Mouse (Mus musculus) liver, embryonic 12.5 days (tissue): ENCODE results near the gene AW551984. TPM values are rescaled to one million over a fixed set of nuclear protein-coding genes. Genes with fewer than 3 reads are reported as not detected.
A peak's percentile ranks its signal among the peaks of the same experiment; 100 is the strongest.

Experiments
- ATAC-seq: fragments of 200-750 bp; cut with Nextera tagmentation; 2 replicates; pipeline ENCODE4 v1.8.0; 2017; ENCODE audit warnings: moderate number of reproducible peaks, mild to moderate bottlenecking, moderate library complexity
- H3K27ac ChIP-seq: fragments of 300-500 bp; sonication (generic); 2 replicates; pipeline ENCODE4 v1.5.1; 2016; ENCODE audit warnings: mild to moderate bottlenecking
- H3K27me3 ChIP-seq: fragments of 300-500 bp; sonication (generic); replicated peaks from 2 replicates; pipeline ENCODE4 v1.6.1; 2016; ENCODE audit warnings: mild to moderate bottlenecking, moderate library complexity
- H3K36me3 ChIP-seq: fragments of 300-500 bp; sonication (generic); 2 replicates; pipeline ENCODE4 v1.6.1; 2016; ENCODE audit warnings: mild to moderate bottlenecking, moderate library complexity
- H3K4me1 ChIP-seq: fragments of 300-500 bp; sonication (generic); 2 replicates; pipeline ENCODE4 v1.6.1; 2016
- H3K4me2 ChIP-seq: fragments of 300-500 bp; sonication (generic); 2 replicates; pipeline ENCODE4 v1.6.1; 2016; ENCODE audit warnings: mild to moderate bottlenecking, moderate library complexity
- H3K4me3 ChIP-seq: fragments of 300-500 bp; sonication (generic); 2 replicates; pipeline ENCODE4 v1.5.1; 2016; ENCODE audit warnings: mild to moderate bottlenecking, moderate library complexity
- H3K9ac ChIP-seq: fragments of 300-500 bp; sonication (generic); 2 replicates; pipeline ENCODE4 v1.6.1; 2016; ENCODE audit warnings: mild to moderate bottlenecking, moderate library complexity
- H3K9me3 ChIP-seq: fragments of 300-500 bp; sonication (generic); replicated peaks from 2 replicates; pipeline ENCODE4 v1.6.1; 2016; ENCODE audit warnings: mild to moderate bottlenecking, moderate library complexity
- WGBS: fragments of 180-500 bp; shearing (Covaris S2); methylation state at CpG from one replicate; pipeline ENCODE4 v1.1.7; 2016; ENCODE audit not compliant: insufficient replicate concordance; 5-methylcytosine and 5-hydroxymethylcytosine counted together
- polyA plus RNA-seq: library from polyadenylated mRNA; unstranded; fragments of >200 nt; fragmentation: Nextera tagmentation; extraction: Ambion mirVana; gene quantifications from 2 replicates; pipeline ENCODE4 v1.2.1, GENCODE M21; 2016

AW551984 gene
- polyA plus RNA-seq = 4.7 and 5.9 TPM in 2 replicates

DNA sequence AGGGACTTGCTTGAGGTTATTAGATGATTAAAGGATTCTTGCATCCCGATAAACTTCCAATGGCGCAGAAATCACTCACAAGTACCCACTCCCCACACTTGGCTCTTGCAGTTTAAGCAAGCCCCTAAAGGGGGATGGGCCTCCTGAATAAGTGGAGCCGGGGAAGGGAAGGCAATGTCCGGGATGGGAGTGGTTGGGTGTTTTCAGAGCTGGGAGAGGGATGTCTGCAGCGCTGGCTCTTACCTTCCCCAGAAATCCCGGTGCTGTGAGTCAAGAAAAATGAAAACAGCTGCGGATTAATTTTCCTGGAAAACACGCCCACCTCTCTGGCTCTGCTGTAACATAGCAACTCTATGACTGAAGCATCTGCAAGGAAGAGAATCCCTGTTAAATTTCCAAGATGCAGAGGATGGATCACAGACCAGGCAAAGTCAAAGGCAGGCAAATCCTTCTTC lies at the start of gene AW551984:
Gene AW551984 (minus strand): TSS at position 405 of the 455 bp plus-strand sequence.
- H3K4me2 ChIP-seq = peak within 1 kb of the TSS; percentile 50
- WGBS = 4% methylated on average over 8 of the region's 8 CpGs
- H3K4me1 ChIP-seq = no peaks in the 10 kb centered on the region
- H3K9ac ChIP-seq = no peak within 1 kb of the TSS
- H3K36me3 ChIP-seq = no peaks in the 10 kb centered on the region
- H3K27me3 ChIP-seq = peaks cover 17% of the 10 kb centered on the region
- peak within 1 kb of the TSS; percentile 32; the same call in 1 of the 2 replicates for H3K4me3 ChIP-seq
- H3K27ac ChIP-seq = no peak within 1 kb of the TSS
- no peak for ATAC-seq
- H3K9me3 ChIP-seq = no peaks in the 10 kb centered on the region

DNA sequence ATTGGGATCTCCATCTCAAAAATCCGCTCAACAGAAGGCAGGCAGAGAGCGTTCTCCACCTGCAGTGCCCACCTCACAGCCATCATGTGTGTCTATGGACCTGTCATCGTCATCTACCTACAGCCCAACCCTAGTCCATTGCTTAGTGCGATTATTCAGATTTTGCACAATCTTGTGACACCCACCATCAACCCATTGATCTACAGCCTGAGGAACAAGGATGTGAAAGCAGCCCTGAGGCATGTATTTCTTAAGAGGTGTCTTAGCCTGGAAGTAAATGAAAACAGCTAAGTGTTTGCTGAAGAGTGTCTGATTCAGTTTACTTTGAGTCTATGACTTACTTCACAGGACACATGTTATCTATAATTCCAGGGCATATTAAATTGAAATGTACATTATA lies 43.2 kb upstream of the AW551984 start:
- no peak overlapping the region for H3K27ac ChIP-seq
- 68% methylated on average over 4 of the region's 4 CpGs for WGBS
- H3K4me3 ChIP-seq = no peak overlapping the region
- H3K27me3 ChIP-seq = no peaks in the 10 kb centered on the region
- ATAC-seq = no peak
- no peak overlapping the region for H3K9ac ChIP-seq
- no peaks in the 10 kb centered on the region for H3K9me3 ChIP-seq
- no peak overlapping the region for H3K4me2 ChIP-seq
- no peaks in the 10 kb centered on the region for H3K4me1 ChIP-seq
- no peaks in the 10 kb centered on the region for H3K36me3 ChIP-seq

DNA sequence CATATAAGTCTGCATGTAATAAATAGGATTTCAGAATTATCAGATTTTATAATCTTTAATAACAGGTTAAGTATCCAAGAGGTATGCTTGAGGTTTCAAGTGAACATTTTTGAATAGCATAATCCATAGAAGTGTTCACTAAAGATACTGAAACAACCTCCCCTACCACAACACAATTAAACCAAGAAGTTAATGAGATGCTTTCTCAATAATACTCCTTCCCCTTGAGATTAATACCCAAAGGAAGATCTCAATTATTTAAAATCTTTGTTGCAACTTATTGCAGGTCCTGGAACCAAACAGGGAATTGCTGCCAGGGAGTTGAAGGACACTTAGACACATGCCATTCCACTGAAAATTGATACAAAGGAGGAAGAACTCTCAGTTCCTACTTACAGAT lies 40.6 kb upstream of the AW551984 start, which contains the start of gene Olfr961:
Gene Olfr961 (plus strand): TSS at position 301 of the 400 bp plus-strand sequence.
- no peak for ATAC-seq
- H3K36me3 ChIP-seq = no peaks in the 10 kb centered on the region
- H3K27ac ChIP-seq = no peak within 1 kb of the TSS
- H3K4me1 ChIP-seq = no peaks in the 10 kb centered on the region
- H3K4me3 ChIP-seq = no peak within 1 kb of the TSS
- H3K9ac ChIP-seq = no peak within 1 kb of the TSS
- no peaks in the 10 kb centered on the region for H3K27me3 ChIP-seq
- H3K9me3 ChIP-seq = no peaks in the 10 kb centered on the region
- H3K4me2 ChIP-seq = no peak within 1 kb of the TSS

DNA sequence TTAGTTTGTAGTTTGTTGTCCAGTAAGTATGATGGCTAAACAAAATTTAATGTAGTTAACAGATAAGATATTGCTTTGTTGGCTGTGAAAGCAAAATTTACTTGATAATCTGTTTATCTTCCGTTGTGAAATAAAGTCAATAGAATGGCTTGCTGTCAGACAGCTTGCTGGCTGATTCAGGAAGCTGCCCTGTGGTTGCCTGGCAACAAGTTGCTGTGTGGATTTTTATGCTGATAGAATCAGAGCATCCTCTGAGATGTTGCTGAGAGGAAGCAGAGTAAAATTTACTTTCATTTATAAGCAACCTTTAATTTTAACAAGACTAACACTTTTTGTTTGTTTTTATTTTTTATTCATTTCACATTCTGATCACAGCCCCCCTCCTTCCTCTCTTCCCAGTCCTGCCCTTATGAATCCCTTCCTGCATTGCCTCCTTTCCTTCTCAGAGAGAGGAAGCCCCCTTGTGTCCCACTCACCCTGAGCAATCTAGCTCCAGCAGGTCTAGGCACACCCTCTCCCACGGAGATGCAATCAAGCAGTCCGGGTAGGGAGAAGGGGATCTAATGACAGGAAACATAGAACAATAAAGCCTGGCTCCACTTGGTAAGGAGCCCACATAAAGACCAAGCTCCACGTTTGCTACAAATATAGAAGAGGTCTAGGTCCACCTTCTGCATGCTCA lies 29.9 kb upstream of the AW551984 start:
- Histone ChIP-seq H3K27me3 (no peaks in the 10 kb centered on the region), H3K27ac (no peak overlapping the region), H3K4me2 (no peak overlapping the region), H3K4me1 (no peaks in the 10 kb centered on the region), H3K9ac (no peak overlapping the region), H3K4me3 (no peak overlapping the region), H3K9me3 (no peaks in the 10 kb centered on the region), H3K36me3 (no peaks in the 10 kb centered on the region)
- WGBS = 17% methylated on average over 4 of the region's 4 CpGs
- ATAC-seq = no peak

DNA sequence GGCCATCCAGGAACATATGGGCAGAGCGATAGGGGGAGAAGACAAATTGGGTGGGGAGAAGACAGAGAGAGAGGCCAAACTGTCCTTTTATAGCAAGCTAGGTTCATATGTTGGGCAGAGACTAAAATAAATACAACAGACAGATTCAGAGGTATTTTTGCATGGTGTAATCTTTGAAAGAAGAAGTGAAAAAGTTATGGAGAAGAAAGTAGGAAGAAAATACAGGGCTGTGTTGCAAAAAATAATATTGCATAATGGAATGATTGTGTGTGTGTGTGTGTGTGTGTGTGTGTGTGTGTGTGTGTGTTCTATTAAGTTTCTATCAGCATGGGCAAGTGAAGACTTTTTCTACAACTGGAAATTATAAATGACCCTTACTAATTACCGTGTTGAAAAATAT lies 24.9 kb upstream of the AW551984 start:
- no peaks in the 10 kb centered on the region for H3K36me3 ChIP-seq
- ATAC-seq = no peak

DNA sequence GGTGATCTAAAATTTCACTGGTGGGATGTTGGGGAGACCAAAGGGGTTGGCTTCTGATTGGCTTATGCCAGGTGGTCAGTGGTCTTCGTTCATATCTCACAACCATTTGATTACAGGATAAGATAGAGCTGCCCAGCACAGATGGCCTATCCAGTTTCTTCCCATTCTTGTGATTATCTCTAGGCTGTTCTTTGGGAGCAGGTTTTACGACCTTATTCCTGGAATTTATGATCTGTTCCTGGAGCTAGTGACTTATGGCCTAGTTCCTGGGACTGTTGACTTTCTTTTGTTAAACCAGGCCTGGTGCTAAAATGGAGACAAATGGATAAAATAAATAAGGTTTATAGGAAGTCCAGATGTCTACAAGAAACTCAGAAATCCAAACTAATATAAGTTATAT lies 20.5 kb upstream of the AW551984 start:
- no peak overlapping the region for H3K27ac ChIP-seq
- no peak overlapping the region for H3K9ac ChIP-seq
- H3K27me3 ChIP-seq = no peaks in the 10 kb centered on the region
- ATAC-seq = no peak
- H3K4me1 ChIP-seq = no peaks in the 10 kb centered on the region
- H3K4me3 ChIP-seq = no peak overlapping the region
- no peak overlapping the region for H3K4me2 ChIP-seq
- no peaks in the 10 kb centered on the region for H3K36me3 ChIP-seq
- 48% methylated on average over 2 of the region's 2 CpGs for WGBS
- no peaks in the 10 kb centered on the region for H3K9me3 ChIP-seq

More for the DNA sequence above, 24.9 kb upstream of the AW551984 start:
- Histone ChIP-seq H3K4me2 (no peak overlapping the region), H3K27me3 (no peaks in the 10 kb centered on the region), H3K9ac (no peak overlapping the region), H3K4me1 (no peaks in the 10 kb centered on the region), H3K4me3 (no peak overlapping the region), H3K9me3 (no peaks in the 10 kb centered on the region), H3K27ac (no peak overlapping the region)
- 58% methylated on average over 2 of the region's 2 CpGs for WGBS

DNA sequence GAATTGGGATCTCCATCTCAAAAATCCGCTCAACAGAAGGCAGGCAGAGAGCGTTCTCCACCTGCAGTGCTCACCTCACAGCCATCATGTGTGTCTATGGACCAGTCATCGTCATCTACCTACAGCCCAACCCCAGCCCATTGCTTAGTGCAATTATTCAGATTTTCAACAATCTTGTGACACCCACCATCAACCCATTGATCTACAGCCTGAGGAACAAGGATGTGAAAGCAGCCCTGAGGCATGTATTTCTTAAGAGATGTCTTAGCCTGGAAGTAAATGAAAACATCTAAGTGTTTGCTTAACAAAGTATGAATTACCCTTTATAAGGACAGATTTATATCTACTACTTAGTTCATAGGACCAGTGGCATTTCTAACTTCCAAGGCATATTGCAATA lies 19.6 kb upstream of the AW551984 start:
- Histone ChIP-seq H3K27ac (no peak overlapping the region), H3K9ac (no peak overlapping the region), H3K27me3 (no peaks in the 10 kb centered on the region), H3K4me3 (no peak overlapping the region), H3K36me3 (no peaks in the 10 kb centered on the region), H3K9me3 (no peaks in the 10 kb centered on the region), H3K4me2 (no peak overlapping the region), H3K4me1 (no peaks in the 10 kb centered on the region)
- ATAC-seq = no peak
- 62% methylated on average over 3 of the region's 3 CpGs for WGBS

DNA sequence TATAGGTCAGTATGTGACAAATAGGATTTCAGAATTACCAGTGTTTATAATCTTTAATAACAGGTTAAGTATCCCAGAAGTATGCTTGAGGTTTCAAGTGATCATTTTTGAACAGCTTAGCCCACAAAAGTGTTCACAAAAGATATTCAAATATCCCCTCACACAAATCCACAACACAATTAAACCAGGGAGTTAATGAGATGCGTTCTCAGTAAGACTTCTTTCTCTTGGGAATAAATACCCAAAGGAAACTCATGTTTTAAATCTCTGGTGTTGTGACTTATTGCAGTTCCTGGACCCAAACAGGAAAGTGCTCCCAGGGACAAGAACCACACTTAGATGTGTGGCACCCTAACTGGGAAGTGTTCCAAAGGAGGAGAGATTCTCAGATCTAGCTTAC lies 16.9 kb upstream of the AW551984 start, which contains the start of gene Olfr960:
Gene Olfr960 (plus strand): TSS at position 301 of the 400 bp plus-strand sequence.
- H3K27ac ChIP-seq = no peak within 1 kb of the TSS
- H3K9me3 ChIP-seq = no peaks in the 10 kb centered on the region
- H3K4me1 ChIP-seq = no peaks in the 10 kb centered on the region
- WGBS = 46% methylated on average over 1 of the region's 1 CpGs
- H3K4me2 ChIP-seq = no peak within 1 kb of the TSS
- ATAC-seq = no peak
- no peak within 1 kb of the TSS for H3K4me3 ChIP-seq
- no peak within 1 kb of the TSS for H3K9ac ChIP-seq
- H3K36me3 ChIP-seq = no peaks in the 10 kb centered on the region
- no peaks in the 10 kb centered on the region for H3K27me3 ChIP-seq

DNA sequence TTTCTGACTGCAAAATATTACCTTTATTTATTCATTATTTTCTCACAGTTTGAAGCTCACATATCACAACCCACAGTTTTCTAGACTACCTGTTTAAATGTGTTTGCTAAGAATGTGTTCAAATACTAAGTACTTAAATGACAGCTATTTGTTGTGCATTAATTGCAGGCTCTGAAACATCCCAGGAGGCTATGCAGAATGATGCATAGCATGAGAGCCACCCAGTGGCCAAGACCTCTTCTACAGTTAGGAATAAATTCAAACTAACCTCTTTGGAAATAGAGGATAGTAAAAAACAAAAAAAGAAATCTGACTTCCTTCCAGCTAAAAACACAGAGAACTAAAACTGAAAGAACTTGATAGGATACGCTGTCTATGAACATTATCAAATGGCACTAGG lies 7.8 kb upstream of the AW551984 start:
- H3K9ac ChIP-seq = no peak overlapping the region
- no peaks in the 10 kb centered on the region for H3K4me1 ChIP-seq
- H3K27me3 ChIP-seq = no peaks in the 10 kb centered on the region
- no peaks in the 10 kb centered on the region for H3K9me3 ChIP-seq
- no peak for ATAC-seq
- H3K36me3 ChIP-seq = no peaks in the 10 kb centered on the region
- no peak overlapping the region for H3K4me2 ChIP-seq
- H3K27ac ChIP-seq = no peak overlapping the region
- H3K4me3 ChIP-seq = no peak overlapping the region
- WGBS = 43% methylated on average over 1 of the region's 1 CpGs

DNA sequence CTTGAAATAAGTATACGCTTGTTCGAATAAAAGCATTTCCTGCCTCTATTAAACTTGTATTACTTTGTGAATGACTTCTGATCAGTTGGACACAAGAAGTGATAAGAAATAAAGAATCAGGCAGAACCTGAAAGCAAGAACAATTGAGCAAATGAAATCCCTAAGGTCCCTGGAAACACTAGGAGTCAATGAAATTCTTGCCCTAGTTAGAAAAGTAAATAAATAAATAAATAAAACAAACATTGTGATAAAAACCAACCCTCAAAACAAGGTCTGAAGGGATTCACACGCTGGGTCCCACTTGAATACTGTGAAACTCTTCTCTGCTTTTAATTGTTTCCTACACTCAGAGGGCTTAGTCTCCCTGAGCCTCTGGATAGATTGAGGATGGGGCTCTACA lies 6.2 kb upstream of the AW551984 start, which contains the start of gene Olfr148:
Gene Olfr148 (plus strand): TSS at position 301 of the 400 bp plus-strand sequence.
- Histone ChIP-seq H3K4me3 (no peak within 1 kb of the TSS), H3K4me2 (no peak within 1 kb of the TSS), H3K9ac (no peak within 1 kb of the TSS), H3K27me3 (no peaks in the 10 kb centered on the region), H3K36me3 (no peaks in the 10 kb centered on the region), H3K27ac (no peak within 1 kb of the TSS), H3K9me3 (no peaks in the 10 kb centered on the region), H3K4me1 (no peaks in the 10 kb centered on the region)
- ATAC-seq = no peak
- 58% methylated on average over 3 of the region's 3 CpGs for WGBS

DNA sequence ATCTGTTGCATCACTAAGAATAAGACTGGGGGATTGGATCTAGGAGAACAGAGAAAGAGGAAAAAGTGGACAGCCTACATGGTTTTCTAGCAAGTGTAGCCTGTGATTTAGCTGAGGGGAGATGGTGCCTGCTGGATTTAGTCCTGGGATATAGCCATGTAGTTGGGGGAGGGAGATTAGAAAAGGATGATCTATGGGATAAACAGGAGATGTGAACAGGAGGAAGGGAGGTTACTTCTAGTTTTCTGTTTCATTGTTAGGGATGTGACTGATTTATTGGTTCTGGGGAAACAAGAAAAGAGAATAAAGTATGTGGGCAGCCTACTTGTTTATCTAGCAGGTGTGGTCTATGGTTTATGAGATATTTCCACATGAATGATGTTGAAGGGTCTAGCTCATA lies 4.3 kb upstream of the AW551984 start:
- no peak for ATAC-seq
- no peak overlapping the region for H3K9ac ChIP-seq
- H3K4me3 ChIP-seq = no peak overlapping the region
- peaks cover 5% of the 10 kb centered on the region for H3K27me3 ChIP-seq
- no peaks in the 10 kb centered on the region for H3K4me1 ChIP-seq
- no peaks in the 10 kb centered on the region for H3K9me3 ChIP-seq
- H3K4me2 ChIP-seq = no peak overlapping the region
- H3K36me3 ChIP-seq = no peaks in the 10 kb centered on the region
- H3K27ac ChIP-seq = no peak overlapping the region

DNA sequence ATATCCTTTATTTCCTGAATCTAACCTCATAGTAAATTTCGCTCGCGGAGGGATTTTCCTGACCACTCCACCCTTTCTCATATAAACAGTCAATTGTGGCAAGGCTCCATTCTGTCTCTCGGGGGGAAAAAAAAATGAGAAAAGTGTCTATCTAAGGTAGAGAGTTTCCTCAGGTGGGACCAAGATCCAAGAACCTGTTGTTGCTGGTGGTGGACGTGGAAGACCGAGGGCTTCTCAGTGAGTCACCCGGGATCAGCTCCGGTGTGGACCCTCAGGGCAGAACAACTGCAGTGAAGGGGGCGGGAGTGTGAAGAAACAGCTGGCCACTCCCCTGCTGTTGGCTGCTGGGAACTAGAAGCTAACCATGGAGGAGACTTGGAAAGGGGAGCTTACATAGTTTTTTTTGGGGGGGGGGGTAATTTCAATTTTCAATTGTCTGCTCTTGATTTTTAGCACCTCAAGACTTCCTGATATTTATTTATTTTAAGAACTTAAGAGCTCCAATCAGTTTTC lies 814 bp downstream of the AW551984 start:
- H3K27me3 ChIP-seq = peaks cover 17% of the 10 kb centered on the region
- ATAC-seq = no peak
- no peaks in the 10 kb centered on the region for H3K4me1 ChIP-seq
- no peak overlapping the region for H3K9ac ChIP-seq
- peak overlapping the region; percentile 50 for H3K4me2 ChIP-seq
- H3K4me3 ChIP-seq = peak overlapping the region; percentile 32; the same call in 1 of the 2 replicates
- no peaks in the 10 kb centered on the region for H3K36me3 ChIP-seq
- no peaks in the 10 kb centered on the region for H3K9me3 ChIP-seq
- 2% methylated on average over 9 of the region's 9 CpGs for WGBS
- no peak overlapping the region for H3K27ac ChIP-seq
